Mouse (Mus musculus): ENCODE results near the gene Ptdss2. TPM values are rescaled to one million over a fixed set of nuclear protein-coding genes. Genes with fewer than 3 reads are reported as not detected.

The Ptdss2 gene
- polyA plus RNA-seq, 2 experiments: 72.8 to 111 TPM

GRCm38 (mm10) chr7:141192776-141193347 lies 70.7 kb downstream of the Ptdss2 start:
- peaks cover 29 to 35% of the 10 kb centered on the region in 2 experiments for H3K4me1 ChIP-seq (replicated peaks; ENCODE audit: control insufficient read depth in 2 of 2, insufficient read depth in 2 of 2, low read length in 1 of 2)

GRCm38 (mm10) chr7:141193348-141193856 lies 71.2 kb downstream of the Ptdss2 start:
- TF ChIP-seq EP300 (IDR thresholded peaks at IDR 0.05; ENCODE audit: low read depth) (no peak), CTCF (IDR thresholded peaks at IDR 0.05; ENCODE audit: low read depth) (no peak)
- no peak for DNase-seq (ENCODE audit: low read depth in 3 of 3, low spot score in 3 of 3)
- Histone ChIP-seq H3K4me2 (ENCODE audit: low read depth) (peak overlapping the region; percentile 78), H3K4me3 (ENCODE audit: insufficient read depth in 1 of 2, low read depth in 2 of 2, low read length in 2 of 2) (peak overlapping the region; percentile 67 to 88), H3K4me1 (replicated peaks; ENCODE audit: control insufficient read depth in 2 of 2, insufficient read depth in 2 of 2, low read length in 1 of 2) (peaks cover 33 to 40% of the 10 kb centered on the region in 2 experiments), H3K9me3 (ENCODE audit: control insufficient read depth, low read length) (no peaks in the 10 kb centered on the region), H3K9ac (replicated peaks) (peak overlapping the region; percentile 84), H3K36me3 (replicated peaks; ENCODE audit: control insufficient read depth, insufficient read depth, low read depth) (peaks cover 26% of the 10 kb centered on the region), H3K27ac (peak overlapping the region; percentile 54), H3K27me3 (ENCODE audit: control insufficient read depth, insufficient read depth, low read length) (no peaks in the 10 kb centered on the region)
- WGBS (ENCODE audit: insufficient replicate concordance): 0% methylated on average over 25 of the region's 43 CpGs
- peak; percentile 4; the same call in 1 of the 2 replicates for ATAC-seq (ENCODE audit: insufficient read depth)

More at GRCm38 (mm10) chr7:141192776-141193347, 70.7 kb downstream of the Ptdss2 start:
- Histone ChIP-seq H3K4me3 (ENCODE audit: insufficient read depth in 1 of 2, low read depth in 2 of 2, low read length in 2 of 2) (peak overlapping the region; percentile 67 to 88), H3K36me3 (replicated peaks; ENCODE audit: control insufficient read depth, insufficient read depth, low read depth) (peaks cover 26% of the 10 kb centered on the region), H3K27ac (no peak overlapping the region; the same call in 1 of the 2 replicates), H3K4me2 (ENCODE audit: low read depth) (peak overlapping the region; percentile 78), H3K9me3 (ENCODE audit: control insufficient read depth, low read length) (no peaks in the 10 kb centered on the region), H3K9ac (replicated peaks) (peak overlapping the region; percentile 84), H3K27me3 (ENCODE audit: control insufficient read depth, insufficient read depth, low read length) (no peaks in the 10 kb centered on the region)
- 21% methylated on average over 12 of the region's 12 CpGs for WGBS (ENCODE audit: insufficient replicate concordance)
- no peak for TF ChIP-seq EP300 (IDR thresholded peaks at IDR 0.05; ENCODE audit: low read depth)
- no peak for TF ChIP-seq CTCF (IDR thresholded peaks at IDR 0.05; ENCODE audit: low read depth)
- DNase-seq (ENCODE audit: low read depth in 3 of 3, low spot score in 3 of 3) (no peak), ATAC-seq (ENCODE audit: insufficient read depth) (no peak)

DNA sequence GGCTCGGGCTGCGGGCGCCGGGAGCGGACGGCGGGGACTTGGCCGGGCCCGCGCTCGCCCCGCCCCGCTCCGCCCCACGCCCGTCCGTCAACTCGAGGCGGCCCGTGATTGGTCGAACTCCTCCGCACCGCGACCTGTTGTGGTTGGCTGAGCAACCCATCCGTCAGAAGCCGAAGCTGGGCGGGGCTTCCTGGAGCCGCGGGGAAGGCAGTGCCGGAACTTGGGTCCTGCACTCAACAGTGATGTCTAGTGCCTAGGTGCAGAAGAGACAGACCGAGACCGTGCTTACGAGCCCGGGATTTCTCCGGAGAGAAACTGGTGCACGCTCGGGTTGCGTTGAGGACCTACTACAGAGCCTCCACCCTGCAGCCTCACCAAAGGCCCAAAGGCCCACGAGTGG lies 71.8 kb downstream of the Ptdss2 start, which contains the start of the genes Hras and Lrrc56:
Gene Hras (minus strand): TSS at position 58 of the 400 bp plus-strand sequence.
Gene Lrrc56 (plus strand): TSS at position 210 of the 400 bp plus-strand sequence.
- DNase-seq (ENCODE audit: low read depth in 3 of 3, low spot score in 3 of 3) (peak; percentile 96 to 98 (median 97)), ATAC-seq (ENCODE audit: insufficient read depth) (peak; percentile 88)
- H3K9ac ChIP-seq (replicated peaks): peak within 1 kb of the TSS; percentile 84
- H3K36me3 ChIP-seq (replicated peaks; ENCODE audit: control insufficient read depth, insufficient read depth, low read depth): peaks cover 26% of the 10 kb centered on the region
- TF ChIP-seq EP300 (IDR thresholded peaks at IDR 0.05; ENCODE audit: low read depth) (no peak), CTCF (IDR thresholded peaks at IDR 0.05; ENCODE audit: low read depth) (no peak; the same call in 1 of the 2 replicates)
- H3K4me2 ChIP-seq (ENCODE audit: low read depth): peak within 1 kb of the TSS; percentile 90
- H3K27me3 ChIP-seq (ENCODE audit: control insufficient read depth, insufficient read depth, low read length): no peaks in the 10 kb centered on the region
- under 1% methylated on average over 34 of the region's 39 CpGs for WGBS (ENCODE audit: insufficient replicate concordance)
- peak within 1 kb of the TSS; percentile 83 for H3K27ac ChIP-seq
- H3K4me1 ChIP-seq (replicated peaks; ENCODE audit: control insufficient read depth in 2 of 2, insufficient read depth in 2 of 2, low read length in 1 of 2): peaks cover 38 to 45% of the 10 kb centered on the region in 2 experiments
- H3K9me3 ChIP-seq (ENCODE audit: control insufficient read depth, low read length): no peaks in the 10 kb centered on the region
- H3K4me3 ChIP-seq (ENCODE audit: insufficient read depth in 1 of 2, low read depth in 2 of 2, low read length in 2 of 2): peak within 1 kb of the TSS; percentile 67 to 88

- Histone ChIP-seq H3K4me1 (replicated peaks; ENCODE audit: control insufficient read depth in 2 of 2, insufficient read depth in 2 of 2, low read length in 1 of 2) (peaks cover 42 to 50% of the 10 kb centered on the region in 2 experiments), H3K9me3 (ENCODE audit: control insufficient read depth, low read length) (no peaks in the 10 kb centered on the region), H3K27ac (peak overlapping the region; percentile 83), H3K4me3 (ENCODE audit: insufficient read depth in 1 of 2, low read depth in 2 of 2, low read length in 2 of 2) (peak overlapping the region; percentile 67 to 78), H3K4me2 (ENCODE audit: low read depth) (peak overlapping the region; percentile 90), H3K36me3 (replicated peaks; ENCODE audit: control insufficient read depth, insufficient read depth, low read depth) (peaks cover 26% of the 10 kb centered on the region), H3K27me3 (ENCODE audit: control insufficient read depth, insufficient read depth, low read length) (no peaks in the 10 kb centered on the region), H3K9ac (replicated peaks) (peak overlapping the region; percentile 70)
- TF ChIP-seq CTCF (IDR thresholded peaks at IDR 0.05; ENCODE audit: low read depth): no peak
- TF ChIP-seq EP300 (IDR thresholded peaks at IDR 0.05; ENCODE audit: low read depth): no peak
- no peak for ATAC-seq (ENCODE audit: insufficient read depth)
- no peak for DNase-seq (ENCODE audit: low read depth in 3 of 3, low spot score in 3 of 3)
- WGBS (ENCODE audit: insufficient replicate concordance): under 1% methylated on average over 23 of the region's 23 CpGs
These were observed 72.2 kb downstream of the Ptdss2 start for GRCm38 (mm10) chr7:141194409-141194808.

DNA sequence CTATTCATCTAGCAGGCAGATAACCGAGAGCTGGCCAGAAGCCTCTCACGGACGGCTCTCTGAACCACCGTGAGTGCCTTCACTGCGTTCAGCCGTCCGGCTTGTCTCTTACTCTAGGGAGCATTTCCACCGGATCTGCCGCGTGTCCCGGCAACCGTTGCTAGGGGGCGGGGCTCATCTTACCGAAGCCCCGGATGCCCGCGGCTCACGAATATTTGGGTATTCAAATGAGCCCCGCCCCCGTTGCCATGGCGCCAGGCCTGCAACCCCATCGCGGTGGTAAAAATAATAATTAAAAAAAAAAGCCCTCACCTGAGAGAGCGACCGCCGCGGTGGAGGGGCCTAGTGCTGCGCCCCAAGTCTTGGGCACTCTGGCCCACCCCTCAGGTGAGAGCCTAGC lies 72.6 kb downstream of the Ptdss2 start:
- H3K4me2 ChIP-seq (ENCODE audit: low read depth): peak overlapping the region; percentile 90
- peak; percentile 87 to 89 (median 87) for DNase-seq (ENCODE audit: low read depth in 3 of 3, low spot score in 3 of 3)
- ATAC-seq (ENCODE audit: insufficient read depth): peak; percentile 11; the same call in 1 of the 2 replicates
- H3K27ac ChIP-seq: peak overlapping the region; percentile 83
- peak overlapping the region; percentile 70 for H3K9ac ChIP-seq (replicated peaks)
- H3K4me1 ChIP-seq (replicated peaks; ENCODE audit: control insufficient read depth in 2 of 2, insufficient read depth in 2 of 2, low read length in 1 of 2): peaks cover 46 to 54% of the 10 kb centered on the region in 2 experiments
- peaks cover 26% of the 10 kb centered on the region for H3K36me3 ChIP-seq (replicated peaks; ENCODE audit: control insufficient read depth, insufficient read depth, low read depth)
- no peaks in the 10 kb centered on the region for H3K27me3 ChIP-seq (ENCODE audit: control insufficient read depth, insufficient read depth, low read length)
- no peaks in the 10 kb centered on the region for H3K9me3 ChIP-seq (ENCODE audit: control insufficient read depth, low read length)
- under 1% methylated on average over 28 of the region's 28 CpGs for WGBS (ENCODE audit: insufficient replicate concordance)
- peak overlapping the region; percentile 67 to 78 for H3K4me3 ChIP-seq (ENCODE audit: insufficient read depth in 1 of 2, low read depth in 2 of 2, low read length in 2 of 2)
- TF ChIP-seq EP300 (IDR thresholded peaks at IDR 0.05; ENCODE audit: low read depth) (no peak), CTCF (IDR thresholded peaks at IDR 0.05; ENCODE audit: low read depth) (no peak)
